Mouse (Mus musculus) lung, adult 2 months (tissue): Measurements from ENCODE around the gene Aoc3.
"Not testable (repeated sequence)": the region's sequence is repeated elsewhere in the genome, so short reads cannot be mapped to it uniquely, and the experiment has no call there.

Source experiments
- CTCF ChIP-seq: fragments of 200-500 bp; IDR thresholded peaks from 2 replicates; pipeline ENCODE4 v1.5.1; 2011; ENCODE audit warnings: mild to moderate bottlenecking, low read length, control low read depth; ENCODE audit not compliant: insufficient read depth
- POLR2A ChIP-seq: fragments of 200-500 bp; IDR thresholded peaks from 2 replicates; pipeline ENCODE4 v1.6.1; 2011; ENCODE audit warnings: low read depth, mild to moderate bottlenecking, control low read depth, low read length, borderline replicate concordance; ENCODE audit errors: extremely low read depth

DNA sequence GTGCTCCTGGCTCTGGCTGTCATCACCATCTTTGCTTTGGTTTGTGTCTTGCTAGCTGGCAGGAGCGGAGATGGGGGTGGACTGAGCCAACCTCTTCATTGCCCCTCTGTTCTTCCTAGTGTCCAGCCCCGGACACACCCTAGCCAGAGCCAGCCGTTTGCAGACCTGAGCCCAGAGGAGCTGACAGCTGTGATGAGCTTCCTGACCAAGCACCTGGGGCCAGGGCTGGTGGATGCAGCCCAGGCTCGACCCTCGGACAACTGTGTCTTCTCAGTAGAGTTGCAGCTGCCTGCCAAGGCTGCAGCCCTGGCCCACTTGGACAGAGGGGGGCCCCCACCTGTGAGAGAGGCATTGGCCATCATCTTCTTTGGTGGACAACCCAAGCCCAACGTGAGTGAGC, 556 bp downstream of the Aoc3 start:
- not testable (repeated sequence) for TF ChIP-seq CTCF, POLR2A
